Mouse (Mus musculus) C2C12 (cell line): ENCODE data around the gene Gm5737. TPM values are rescaled to one million over a fixed set of nuclear protein-coding genes. Genes with fewer than 3 reads are reported as not detected.

Experiments used
- H3K27me3 ChIP-seq: one replicate; pipeline ENCODE4 v1.6.1; 2011; ENCODE audit not compliant: control insufficient read depth, insufficient read depth, insufficient read length
- H3K36me3 ChIP-seq: one replicate; pipeline ENCODE4 v1.6.1; 2011; ENCODE audit not compliant: control insufficient read depth, insufficient read depth
- H3K4me3 ChIP-seq: one replicate; pipeline ENCODE4 v1.5.1; 2011; ENCODE audit warnings: mild to moderate bottlenecking, control low read depth; ENCODE audit not compliant: poor library complexity, insufficient read depth, severe bottlenecking
- H3K79me2 ChIP-seq: one replicate; pipeline ENCODE4 v1.6.1; 2011; ENCODE audit not compliant: control insufficient read depth, insufficient read depth
- H3K79me3 ChIP-seq: one replicate; pipeline ENCODE4 v1.6.1; 2011; ENCODE audit warnings: low read depth, control low read depth
- H3ac ChIP-seq: one replicate; pipeline ENCODE3; 2011; ENCODE audit warnings: low read depth; ENCODE audit not compliant: control insufficient read depth, insufficient read length
- CEBPB ChIP-seq: IDR thresholded peaks from one replicate; pipeline ENCODE4 v1.6.1; 2011; ENCODE audit warnings: low read depth, mild to moderate bottlenecking, control low read depth, moderate library complexity
- CTCF ChIP-seq: IDR thresholded peaks from one replicate; pipeline ENCODE4 v1.5.1; 2011; ENCODE audit not compliant: control insufficient read depth, insufficient read depth, insufficient read length
- FOSL1 ChIP-seq: IDR thresholded peaks from one replicate; pipeline ENCODE4 v1.8.0; 2011; ENCODE audit warnings: mild to moderate bottlenecking, low read length; ENCODE audit not compliant: poor library complexity, insufficient read depth, severe bottlenecking
- MAX ChIP-seq: IDR thresholded peaks from one replicate; pipeline ENCODE4 v1.6.1; 2011; ENCODE audit warnings: mild to moderate bottlenecking, control low read depth
- MYOD1 ChIP-seq: IDR thresholded peaks from one replicate; pipeline ENCODE4 v1.6.1; 2011; ENCODE audit warnings: low read depth; ENCODE audit not compliant: control insufficient read depth, insufficient read length
- MYOG ChIP-seq: IDR thresholded peaks from one replicate; pipeline ENCODE4 v1.6.1; 2011; ENCODE audit not compliant: control insufficient read depth, insufficient read length; ENCODE audit errors: extremely low read depth
- USF1 ChIP-seq: IDR thresholded peaks from one replicate; pipeline ENCODE4 v1.6.1; 2011; ENCODE audit warnings: low read depth, mild to moderate bottlenecking, control low read depth, moderate library complexity
- polyA plus RNA-seq: library from polyadenylated mRNA; unstranded; fragments of >200 nt; fragmentation: generic; extraction: Trizol; gene quantifications from one replicate; pipeline ENCODE4 v1.2.1, GENCODE M21; 2012; ENCODE audit warnings: missing spikeins

Gene Gm5737
- polyA plus RNA-seq, 1 experiment: not detected

DNA sequence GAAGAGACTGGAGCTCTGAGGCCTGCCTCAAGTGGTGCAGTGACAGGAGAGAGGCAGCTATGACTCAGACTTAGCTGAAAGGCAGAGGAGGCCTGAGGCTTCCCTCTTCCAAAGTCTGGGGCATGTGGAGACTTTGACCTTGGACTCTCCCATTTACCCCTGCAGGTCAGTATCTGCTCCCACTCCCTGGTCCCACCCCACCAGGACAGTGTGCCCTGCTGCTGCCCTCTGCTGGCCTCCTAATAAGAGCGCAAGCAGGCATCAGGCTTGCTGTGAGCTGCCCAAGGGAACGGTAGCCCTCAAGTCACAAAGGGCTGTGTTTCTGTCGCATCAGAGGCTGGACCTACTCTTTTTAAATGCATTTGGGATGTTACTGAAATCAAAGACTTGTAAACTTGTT, 14.2 kb downstream of the Gm5737 start:
- Histone ChIP-seq H3K36me3 (no peaks in the 10 kb centered on the region), H3K27me3 (peaks cover 9% of the 10 kb centered on the region), H3K79me3 (no peaks in the 10 kb centered on the region), H3K79me2 (no peaks in the 10 kb centered on the region), H3K4me3 (no peak overlapping the region), H3ac (no peak overlapping the region)
- no peak for TF ChIP-seq CEBPB
- TF ChIP-seq MYOD1: no peak
- TF ChIP-seq CTCF: peak; percentile 79

DNA sequence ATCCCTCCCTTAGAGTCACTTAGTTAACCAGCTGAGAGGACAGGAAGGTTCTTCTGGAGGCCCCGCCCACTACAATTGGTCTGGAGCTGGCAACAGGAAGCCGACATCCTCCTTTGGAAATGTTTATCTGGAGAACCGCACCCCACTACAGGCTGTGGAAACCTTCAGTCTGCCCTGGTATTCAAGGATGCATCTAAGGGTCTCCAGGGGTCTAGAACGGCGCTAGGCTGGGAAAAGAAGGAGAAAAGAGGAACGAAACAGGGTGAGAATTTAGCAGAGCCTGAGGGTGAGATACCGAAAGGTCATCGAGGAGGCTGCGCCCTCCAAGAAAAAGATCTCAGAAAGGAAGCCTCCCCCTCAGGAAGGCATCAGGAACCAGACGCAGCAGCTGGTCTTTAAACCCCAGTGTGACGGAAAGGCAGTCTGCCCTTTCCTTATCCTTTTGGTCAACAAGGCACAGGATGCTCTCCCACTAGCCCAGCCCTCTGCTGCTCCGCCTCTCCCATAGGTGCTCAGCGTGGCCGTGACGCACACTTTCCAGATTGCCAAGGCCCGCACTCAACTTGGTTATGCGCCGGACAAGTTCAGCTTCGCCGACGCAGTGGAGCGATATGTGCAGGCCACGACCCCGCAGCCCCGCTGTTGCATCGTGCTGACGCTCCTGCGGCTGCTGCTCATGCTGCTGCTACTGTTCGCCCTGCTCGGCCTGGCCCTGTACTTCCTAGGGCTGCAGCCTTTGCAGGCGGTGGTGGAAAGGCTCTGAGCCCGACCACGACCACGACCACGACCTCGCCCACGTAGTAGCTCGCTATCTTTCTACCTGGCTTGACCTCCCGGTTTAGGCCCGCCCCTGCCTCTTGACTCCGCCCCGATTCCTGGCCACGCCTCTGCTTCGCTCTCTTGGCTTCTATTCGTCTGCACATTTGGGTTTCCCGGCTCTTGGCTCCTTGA, 18.5 kb downstream of the Gm5737 start:
- Histone ChIP-seq H3K79me2 (no peaks in the 10 kb centered on the region), H3K4me3 (peak overlapping the region; percentile 32), H3K27me3 (no peaks in the 10 kb centered on the region), H3K79me3 (no peaks in the 10 kb centered on the region), H3K36me3 (no peaks in the 10 kb centered on the region), H3ac (peak overlapping the region; percentile 73)
- no peak for TF ChIP-seq CEBPB
- no peak for TF ChIP-seq USF1
- no peak for TF ChIP-seq MAX
- no peak for TF ChIP-seq MYOG
- TF ChIP-seq CTCF: no peak
- no peak for TF ChIP-seq FOSL1
- no peak for TF ChIP-seq MYOD1

DNA sequence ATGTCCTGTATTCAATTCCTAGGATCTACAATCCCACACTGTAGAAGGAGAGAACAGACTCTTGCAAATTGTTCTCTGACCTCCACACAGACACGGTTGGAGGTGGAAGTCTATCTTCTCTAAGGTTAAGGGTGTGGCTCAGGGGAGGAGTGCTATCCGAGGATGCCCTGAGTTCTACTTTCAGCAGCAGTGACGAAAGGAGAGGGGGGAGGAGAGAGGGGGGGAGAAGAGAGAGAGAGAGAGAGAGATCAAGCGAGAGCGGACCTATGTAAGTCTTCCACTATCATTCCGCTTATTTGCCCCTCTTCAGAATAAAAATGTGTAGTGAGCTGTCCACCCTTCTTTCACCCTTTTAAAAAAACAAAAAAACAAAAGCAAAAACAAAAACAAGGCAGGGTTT, 22.3 kb downstream of the Gm5737 start:
- Histone ChIP-seq H3K27me3 (no peaks in the 10 kb centered on the region), H3K36me3 (no peaks in the 10 kb centered on the region), H3K4me3 (peak overlapping the region; percentile 38), H3K79me2 (no peaks in the 10 kb centered on the region), H3K79me3 (no peaks in the 10 kb centered on the region), H3ac (no peak overlapping the region)
- no peak for TF ChIP-seq CTCF
- TF ChIP-seq USF1: no peak
- no peak for TF ChIP-seq MAX
- TF ChIP-seq FOSL1: no peak
- no peak for TF ChIP-seq CEBPB

DNA sequence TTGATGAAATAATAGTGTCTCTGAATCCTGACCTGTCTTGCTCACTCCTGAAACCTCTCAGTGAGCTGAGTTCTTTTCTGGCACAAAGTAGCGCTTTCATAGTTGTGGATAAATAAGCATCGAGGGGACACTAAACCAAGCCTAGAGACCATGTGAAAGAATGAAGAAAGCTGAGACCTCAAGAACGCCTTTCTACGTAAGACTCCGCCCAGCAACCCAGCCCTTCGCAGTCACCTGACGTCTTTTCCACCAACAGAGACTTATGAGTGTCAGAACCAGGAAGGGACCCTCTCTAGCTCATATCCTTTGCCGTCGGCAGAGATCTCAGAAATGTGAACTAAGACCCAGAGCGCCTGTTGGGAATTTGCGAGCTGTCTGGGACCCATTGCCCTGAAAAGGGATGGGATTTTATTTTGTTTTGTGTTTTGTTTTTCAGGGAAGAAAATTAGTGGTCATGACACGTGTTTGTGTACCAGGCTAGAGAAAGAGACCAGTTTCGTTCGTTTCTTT, 22.8 kb downstream of the Gm5737 start:
- Histone ChIP-seq H3K27me3 (no peaks in the 10 kb centered on the region), H3K4me3 (peak overlapping the region; percentile 38), H3ac (no peak overlapping the region), H3K79me3 (no peaks in the 10 kb centered on the region), H3K79me2 (no peaks in the 10 kb centered on the region), H3K36me3 (no peaks in the 10 kb centered on the region)
- TF ChIP-seq CEBPB: no peak
- TF ChIP-seq FOSL1: no peak
- TF ChIP-seq MYOD1: no peak
- TF ChIP-seq USF1: peak; percentile 93

DNA sequence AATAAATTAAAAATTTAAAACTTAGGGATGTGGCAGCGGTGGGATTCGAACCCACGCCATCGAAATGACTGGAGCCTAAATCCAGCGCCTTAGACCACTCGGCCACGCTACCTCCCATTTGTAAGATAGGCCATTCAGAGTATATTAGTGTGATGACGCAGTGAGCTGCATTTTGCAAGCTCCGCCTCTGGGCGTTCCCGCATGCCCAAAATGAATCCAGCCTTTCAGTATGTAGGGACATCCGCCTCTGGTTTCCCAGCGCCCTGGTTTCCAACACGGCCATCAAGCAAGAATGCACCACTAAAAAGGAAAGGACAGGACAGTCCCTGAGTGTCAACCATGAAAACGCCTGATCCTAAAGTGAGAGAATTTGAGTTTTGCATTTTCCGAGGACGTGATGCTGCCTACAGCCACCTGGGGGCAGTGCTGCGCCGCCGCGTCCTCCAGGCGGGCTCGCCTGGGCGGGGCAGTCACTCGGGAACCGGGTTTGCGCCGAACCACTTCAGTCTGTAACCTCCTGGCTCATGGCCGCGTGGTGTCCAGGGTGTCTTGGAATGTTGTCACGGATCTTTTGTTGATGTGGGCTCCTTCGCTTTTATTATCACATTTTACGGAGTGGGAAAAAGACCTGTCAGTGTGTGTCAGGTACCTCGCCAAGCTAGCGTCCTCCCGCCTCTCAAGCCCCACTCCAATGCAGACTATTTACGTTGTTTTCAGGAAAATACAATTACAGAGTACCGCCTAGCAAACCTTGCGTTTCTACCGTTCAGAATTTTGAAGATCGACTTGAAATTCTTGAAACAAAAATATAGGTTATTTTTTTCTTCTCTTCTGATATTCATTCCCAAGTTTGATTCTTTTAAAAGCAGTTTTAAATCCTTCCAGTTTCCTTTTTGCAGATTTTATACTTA, 23.5 kb downstream of the Gm5737 start:
- Histone ChIP-seq H3K4me3 (peak overlapping the region; percentile 38), H3ac (peak overlapping the region; percentile 63), H3K79me3 (no peaks in the 10 kb centered on the region), H3K27me3 (no peaks in the 10 kb centered on the region), H3K79me2 (no peaks in the 10 kb centered on the region), H3K36me3 (no peaks in the 10 kb centered on the region)
- peak; percentile 56 for TF ChIP-seq MAX
- TF ChIP-seq CTCF: peak; percentile 98
- peak; percentile 15 for TF ChIP-seq CEBPB
- TF ChIP-seq FOSL1: no peak

DNA sequence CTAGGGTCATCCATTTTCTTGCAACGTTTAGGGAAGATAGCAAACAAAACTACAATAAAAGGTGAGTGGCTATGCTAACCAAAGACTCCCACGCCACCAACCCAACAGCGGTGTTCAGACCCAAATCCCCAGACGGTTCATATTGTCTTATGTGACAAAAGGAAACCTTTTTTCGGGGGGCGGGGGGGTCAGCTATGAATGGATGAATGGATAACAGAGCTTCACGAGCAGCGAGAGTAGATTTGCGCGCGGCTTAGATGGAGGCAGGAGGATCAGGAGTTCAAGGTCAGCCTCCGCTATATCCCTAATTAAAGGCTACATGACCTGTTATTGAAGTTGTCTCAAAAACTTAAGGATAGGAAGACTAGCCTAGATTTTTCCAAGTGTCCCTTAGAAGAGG, 24.2 kb downstream of the Gm5737 start:
- peak overlapping the region; percentile 34 for H3K4me3 ChIP-seq
- TF ChIP-seq CEBPB (no peak), CTCF (no peak), FOSL1 (no peak), MYOD1 (no peak), MAX (no peak), USF1 (no peak), MYOG (no peak)
- no peaks in the 10 kb centered on the region for H3K79me3 ChIP-seq

More for the DNA sequence above, 24.2 kb downstream of the Gm5737 start:
- H3K27me3 ChIP-seq: no peaks in the 10 kb centered on the region
- peak overlapping the region; percentile 6 for H3ac ChIP-seq
- H3K36me3 ChIP-seq: no peaks in the 10 kb centered on the region
- H3K79me2 ChIP-seq: no peaks in the 10 kb centered on the region
